Mouse (Mus musculus): ENCODE results near the gene Fam131b. TPM values are rescaled to one million over a fixed set of nuclear protein-coding genes. Genes with fewer than 3 reads are reported as not detected.

Fam131b gene
- 10 to 100 TPM; 80.2 to 82.8 TPM for total RNA-seq (2021)
- long read RNA-seq, full-length matches to known transcripts: 25 of 28 reads
- long read RNA-seq, partial matches to known transcripts: 0 of 28 reads
- long read RNA-seq, other reads (novel, unspliced or antisense): 3 of 28 reads

DNA sequence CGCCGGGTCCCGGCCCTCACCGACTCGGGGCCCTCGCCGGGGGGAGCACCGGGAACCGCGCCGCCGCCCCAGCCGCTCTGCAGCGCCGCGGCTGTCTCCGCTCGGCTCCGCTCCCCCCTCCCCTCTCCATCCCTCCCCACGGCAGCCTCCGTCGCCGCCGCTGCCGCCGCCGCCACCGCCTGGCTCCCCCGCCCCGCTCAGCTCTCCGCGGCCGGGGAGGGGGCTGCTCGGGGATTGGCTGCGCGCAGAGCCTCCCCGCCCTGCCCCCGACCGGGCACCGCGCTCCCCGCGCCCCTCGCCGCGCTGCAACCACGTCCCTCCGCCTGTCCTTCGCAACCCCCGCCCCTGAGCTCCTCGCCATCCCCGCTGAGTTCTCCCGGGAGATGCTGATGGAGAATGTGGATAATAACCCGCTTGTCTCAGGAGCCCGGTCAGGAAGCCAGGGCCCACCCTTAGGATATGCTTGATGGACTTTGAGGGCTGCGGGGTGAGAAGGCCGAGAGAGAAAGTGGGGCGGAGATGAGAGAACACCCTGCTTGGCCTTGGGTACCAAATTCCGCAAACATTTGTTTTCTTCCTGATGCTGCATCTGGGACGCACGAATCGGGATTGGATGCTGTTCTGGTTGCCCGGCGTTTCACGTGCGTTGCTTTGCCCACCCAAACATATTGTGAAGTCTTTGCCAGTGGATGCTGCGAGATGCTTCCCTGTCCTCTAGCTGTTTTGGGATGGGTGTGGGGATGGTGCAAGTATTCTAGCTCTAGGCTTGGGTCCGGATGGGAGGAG, at the start of gene Fam131b:
TSS of gene Fam131b (minus strand) at position 162 of the 786 bp plus-strand sequence.
- DNase-seq (ENCODE audit: low spot score in 2 of 2): peak; percentile 71 to 77

- DNase-seq (ENCODE audit: low spot score in 2 of 2): no peak
These were observed 49.4 kb upstream of the Fam131b start for GRCm38 (mm10) chr6:42373669-42374430.

GRCm38 (mm10) chr6:42372816-42373547, 48.5 kb upstream of the Fam131b start, which contains the start of gene Epha1:
Gene Epha1 (minus strand): TSS chr6:42373268.
- peak in 1 of 2 experiments; percentile 53 for DNase-seq (ENCODE audit: low spot score in 2 of 2)

DNA sequence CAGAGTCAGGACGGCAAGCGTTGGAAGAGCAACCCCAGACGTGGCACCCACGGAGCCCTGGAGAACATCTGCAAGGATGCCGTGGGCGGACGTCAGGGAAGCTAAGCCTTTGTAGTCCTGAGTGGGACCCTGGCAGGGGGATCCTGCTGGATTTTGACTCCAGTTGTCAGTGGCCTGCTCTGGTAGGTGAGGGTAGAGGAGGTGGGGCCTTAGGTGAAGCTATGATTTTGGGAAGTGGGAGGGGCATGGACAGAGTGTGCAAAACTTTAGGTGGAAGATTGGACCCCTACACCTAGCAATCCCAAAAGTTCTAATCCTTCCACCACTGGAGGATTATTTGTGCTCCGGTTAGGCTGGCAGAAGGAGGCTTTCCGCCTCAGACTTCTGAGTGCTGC, 48.0 kb upstream of the Fam131b start:
- no peak for DNase-seq (ENCODE audit: low spot score in 2 of 2)

DNA sequence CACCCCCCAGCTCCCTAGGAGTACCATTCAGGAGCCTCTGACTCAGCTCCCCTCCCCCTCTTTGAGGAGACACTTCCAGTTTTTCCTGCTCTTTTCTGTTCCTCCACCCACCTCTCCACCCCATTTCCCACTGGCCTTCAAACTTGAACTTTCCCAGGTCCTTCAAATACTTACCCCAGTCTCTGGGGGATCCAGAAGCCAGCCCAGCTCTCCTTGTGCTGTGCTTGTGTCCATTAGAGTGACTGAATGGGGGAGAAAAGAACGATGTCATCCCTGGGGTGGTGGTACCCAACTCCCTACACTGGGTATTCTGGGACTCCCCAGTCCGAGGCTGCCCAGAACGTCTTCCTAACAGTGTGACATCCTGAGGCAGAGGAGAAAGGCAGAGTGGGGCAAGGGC, 47.6 kb upstream of the Fam131b start:
- no peak for DNase-seq (ENCODE audit: low spot score in 2 of 2)

- DNase-seq (ENCODE audit: low spot score in 2 of 2): no peak
These were observed 46.4 kb upstream of the Fam131b start for GRCm38 (mm10) chr6:42370630-42371363.

GRCm38 (mm10) chr6:42369870-42370269, 45.4 kb upstream of the Fam131b start:
- no peak for DNase-seq (ENCODE audit: low spot score in 2 of 2)

GRCm38 (mm10) chr6:42365215-42365614, 40.8 kb upstream of the Fam131b start:
- DNase-seq (ENCODE audit: low spot score in 2 of 2): no peak

DNA sequence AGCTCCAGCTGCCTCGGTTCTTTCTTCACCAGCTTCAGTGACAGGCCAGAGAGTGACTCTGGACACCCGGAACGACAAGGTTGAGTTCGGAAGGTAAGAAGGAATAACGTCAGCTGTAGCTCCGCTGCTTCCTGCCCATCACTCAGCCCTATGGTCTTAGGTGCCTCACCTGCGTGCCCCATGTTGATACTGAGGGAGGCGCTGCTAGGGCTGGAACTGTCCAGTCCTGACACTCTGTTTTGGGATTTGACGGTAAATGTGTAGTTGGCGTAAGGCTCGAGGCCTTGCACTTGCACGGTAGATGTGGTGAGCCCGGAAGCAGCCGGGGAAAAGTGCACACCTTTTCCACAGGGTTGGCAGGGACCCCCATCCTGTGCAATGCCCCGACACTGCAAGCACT, 40.2 kb upstream of the Fam131b start:
- no peak for DNase-seq (ENCODE audit: low spot score in 2 of 2)

GRCm38 (mm10) chr6:42364066-42364465, 39.6 kb upstream of the Fam131b start:
- DNase-seq (ENCODE audit: low spot score in 2 of 2): no peak

- no peak for DNase-seq (ENCODE audit: low spot score in 2 of 2)
These were observed 38.5 kb upstream of the Fam131b start for GRCm38 (mm10) chr6:42362974-42363373.

- DNase-seq (ENCODE audit: low spot score in 2 of 2): no peak
These were observed 38.1 kb upstream of the Fam131b start for GRCm38 (mm10) chr6:42362497-42362896.

DNA sequence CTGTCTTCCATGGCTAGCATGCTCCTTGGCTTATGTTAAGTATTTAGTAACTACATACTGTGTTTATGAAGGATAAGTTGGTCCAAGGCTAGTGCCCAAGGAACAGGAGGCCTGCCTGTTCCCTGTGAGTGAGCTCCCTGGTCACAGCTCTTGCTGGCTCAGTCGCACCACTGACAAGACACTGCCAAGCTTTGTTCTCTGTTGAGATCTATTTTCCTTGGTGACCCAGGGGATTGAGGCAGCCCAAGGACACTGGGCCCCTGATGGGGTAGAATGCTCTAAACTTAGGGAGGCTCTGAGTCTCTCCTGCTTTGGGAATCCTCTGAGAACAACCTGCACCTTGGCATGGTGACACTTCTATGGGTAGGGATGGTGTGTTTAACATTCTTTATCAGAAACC, 37.6 kb upstream of the Fam131b start:
- no peak for DNase-seq (ENCODE audit: low spot score in 2 of 2)

DNA sequence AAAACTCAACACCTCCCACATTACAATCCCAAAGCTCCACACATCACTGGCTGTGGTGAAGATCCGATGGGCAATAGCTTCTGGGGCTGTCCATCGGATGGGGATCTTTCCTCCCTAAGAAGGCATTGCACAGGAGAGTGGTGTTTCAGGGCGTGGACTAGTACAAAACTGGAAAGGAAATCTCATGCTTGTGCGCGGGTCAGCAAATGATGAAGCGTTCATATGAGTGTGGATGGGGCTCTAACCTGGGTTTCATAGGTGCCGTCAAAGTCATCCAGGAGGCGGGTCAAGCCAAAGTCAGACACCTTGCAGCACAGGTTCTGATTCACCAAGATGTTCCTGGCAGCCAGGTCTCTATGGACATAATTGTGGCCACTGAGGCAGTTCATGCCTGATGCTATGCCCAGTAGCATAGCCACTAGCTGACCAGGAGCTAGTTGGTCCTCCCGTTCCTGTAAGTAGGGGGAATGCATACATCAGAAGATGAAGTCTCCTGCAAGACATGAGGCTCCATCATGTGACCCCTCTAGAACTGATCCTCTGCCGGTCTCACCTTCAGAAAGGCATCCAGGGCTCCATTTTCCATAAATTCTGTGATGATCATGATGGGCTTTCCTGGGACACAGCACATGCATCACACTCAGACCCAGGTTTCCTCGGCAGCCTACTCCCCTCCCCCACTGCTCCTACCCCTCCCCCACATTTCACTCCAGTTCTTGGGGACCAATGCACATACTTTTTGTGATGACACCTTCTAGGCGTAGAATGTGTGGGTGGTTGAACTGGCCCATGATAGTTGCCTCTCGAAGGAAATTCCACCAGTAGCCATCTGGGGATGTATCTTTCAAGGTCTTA, 36.8 kb upstream of the Fam131b start:
- no peak for DNase-seq (ENCODE audit: low spot score in 2 of 2)

GRCm38 (mm10) chr6:42360231-42360840, 35.9 kb upstream of the Fam131b start:
- no peak for DNase-seq (ENCODE audit: low spot score in 2 of 2)

- DNase-seq (ENCODE audit: low spot score in 2 of 2): no peak
These were observed 35.1 kb upstream of the Fam131b start for GRCm38 (mm10) chr6:42359364-42360147.

- no peak for DNase-seq (ENCODE audit: low spot score in 2 of 2)
These were observed 34.5 kb upstream of the Fam131b start for GRCm38 (mm10) chr6:42358901-42359300.

GRCm38 (mm10) chr6:42357901-42358300, 33.5 kb upstream of the Fam131b start:
- no peak for DNase-seq (ENCODE audit: low spot score in 2 of 2)

DNA sequence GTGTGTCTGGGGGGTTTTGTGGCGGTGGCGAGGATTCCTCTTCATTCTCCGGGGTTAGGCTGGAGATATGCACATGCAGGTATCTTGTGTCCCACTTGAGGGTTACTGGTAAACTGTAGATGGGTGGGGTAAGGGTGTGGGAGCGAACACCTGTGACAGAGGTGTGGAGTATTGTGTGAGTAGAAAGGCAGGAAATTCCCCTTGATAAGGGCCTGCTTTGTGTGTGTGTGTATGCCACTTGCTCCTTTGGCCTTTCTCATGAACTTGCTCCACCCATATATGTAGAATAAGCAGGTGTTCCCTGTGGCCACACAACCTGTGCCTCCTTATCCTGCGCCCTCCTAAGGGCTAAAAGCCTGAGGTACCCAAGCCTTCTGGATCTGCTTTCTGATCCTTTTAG, 32.5 kb upstream of the Fam131b start:
- no peak for DNase-seq (ENCODE audit: low spot score in 2 of 2)
